Mouse (Mus musculus) liver, adult 2 months (tissue): Measurements from ENCODE around the gene Ezh1.

Source experiments
- CTCF ChIP-seq: fragments of 200-500 bp; IDR thresholded peaks from 2 replicates; pipeline ENCODE4 v1.5.1; 2011; ENCODE audit warnings: low read depth, low read length, control low read depth
- POLR2A ChIP-seq: fragments of 200-500 bp; IDR thresholded peaks from 2 replicates; pipeline ENCODE4 v1.6.1; 2011; ENCODE audit warnings: low read length, control low read depth; ENCODE audit not compliant: insufficient read depth; ENCODE audit errors: extremely low read depth

DNA sequence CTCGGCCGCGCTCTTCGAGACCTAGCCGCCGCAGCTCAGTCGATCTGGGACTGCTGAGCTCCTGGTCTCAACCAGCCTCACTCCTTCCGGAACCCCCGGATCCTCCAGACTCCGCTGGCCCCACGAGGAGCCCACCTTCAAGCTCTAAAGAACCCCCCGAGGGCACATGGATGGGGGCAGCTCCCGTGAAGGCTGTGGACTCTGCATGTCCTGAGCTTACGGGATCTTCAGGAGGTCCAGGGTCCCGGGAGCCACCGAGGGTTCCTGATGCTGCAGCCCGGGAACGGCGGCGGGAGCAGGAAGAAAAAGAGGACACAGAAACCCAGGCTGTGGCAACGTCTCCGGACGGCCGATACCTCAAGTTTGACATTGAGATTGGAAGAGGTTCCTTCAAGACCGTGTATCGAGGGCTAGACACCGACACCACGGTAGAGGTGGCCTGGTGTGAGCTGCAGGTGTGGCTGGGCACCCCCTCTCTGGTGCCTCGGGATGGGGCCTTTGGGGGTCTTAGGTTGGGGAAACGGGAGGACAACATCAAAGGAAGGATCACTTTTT lies 34.6 kb upstream of the Ezh1 start:
- TF ChIP-seq CTCF: no peak
- TF ChIP-seq POLR2A: no peak
